Mouse (Mus musculus): ENCODE data around the gene Ppp6r3.

GRCm38 (mm10) chr19:3449248-3449647 is 126.3 kb downstream of the Ppp6r3 start:
- no peak for TF ChIP-seq CTCF (IDR thresholded peaks at IDR 0.05; ENCODE audit: borderline replicate concordance, control insufficient read depth, extremely low read depth, insufficient read depth, low read length, poor library complexity)
- TF ChIP-seq POLR2A (IDR thresholded peaks at IDR 0.05; ENCODE audit: control insufficient read depth, extremely low read depth, insufficient read depth, low read length, poor library complexity): no peak

All from thymus, adult 2 months (tissue).